Mouse (Mus musculus): ENCODE data around the gene Slfn1.

- TF ChIP-seq POLR2A (IDR thresholded peaks at IDR 0.05; ENCODE audit: borderline replicate concordance, extremely low read depth, low read depth, low read length) = no peak
- TF ChIP-seq CTCF (IDR thresholded peaks at IDR 0.05; ENCODE audit: insufficient read depth, low read length) = no peak
These were observed 46.2 kb upstream of the Slfn1 start for GRCm38 (mm10) chr11:83070321-83070970.
